Mouse (Mus musculus) embryonic stem cell, embryonic (primary cell): ENCODE results near the gene Gsap.

Experiments used
- CTCF ChIA-PET, 4 experiments: fragments of 300-600 bp in 2 of 4; fragments of 350-600 bp in 2 of 4; sonication (Branson Sonifier 250); formaldehyde crosslinking; loops; one replicate each; lab custom pipeline; 2022; ENCODE audit warnings: inconsistent platforms in 2 of 4; lab: Charles Lee
- POLR2A ChIA-PET, 4 experiments: fragments of 300-600 bp in 2 of 4; fragments of 350-600 bp in 2 of 4; sonication (Branson Sonifier 250); formaldehyde crosslinking; loops; one replicate each; lab custom pipeline; 2022; ENCODE audit warnings: antibody characterized with exemption in 4 of 4, inconsistent platforms in 1 of 4; lab: Charles Lee

Gene Gsap

DNA sequence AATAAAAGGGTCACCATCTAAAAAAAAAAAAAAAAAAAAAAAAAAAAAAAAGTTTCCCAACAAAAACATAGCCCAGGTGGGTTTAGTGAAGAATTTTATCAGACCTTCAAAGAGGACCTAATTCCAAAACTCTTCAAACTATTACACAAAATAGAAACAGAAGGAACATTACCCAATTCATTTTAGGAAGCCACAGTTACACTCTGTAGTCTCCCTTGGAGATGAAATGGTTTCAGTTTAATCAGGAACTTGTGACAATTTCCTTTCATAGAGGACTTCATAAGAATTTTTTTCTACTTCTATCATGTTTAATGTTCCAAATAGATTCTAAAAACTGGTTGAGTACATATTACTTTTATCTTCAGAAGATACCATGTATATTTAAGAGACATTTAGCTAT lies 165.6 kb downstream of the Gsap start:
- ChIA-PET POLR2A (no interaction called here), CTCF (interaction anchor here in 1 of 4 experiments (0.5 kb wide), 1 partner anchor 1292 kb away, joined by 3 read pairs; no protein-coding TSS in a partner anchor)

DNA sequence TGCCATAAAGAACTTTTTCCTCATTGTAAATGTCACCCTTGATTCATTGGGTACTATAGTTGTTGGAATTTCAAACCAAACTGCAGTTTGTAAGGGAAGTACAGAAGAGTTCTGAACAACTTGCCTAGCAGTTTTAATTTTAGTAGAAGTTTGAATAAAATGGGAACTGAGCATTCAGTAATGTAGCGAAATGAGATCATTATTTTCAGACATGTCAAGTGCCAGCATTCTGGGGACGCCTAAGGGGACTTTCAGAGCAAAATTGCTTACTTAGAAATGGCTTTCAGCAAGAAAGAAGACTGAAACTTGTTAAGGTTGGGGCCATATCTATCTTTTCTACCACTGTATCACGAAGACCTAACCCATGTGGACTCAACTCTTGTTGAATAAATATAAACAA lies 172.6 kb downstream of the Gsap start:
- POLR2A ChIA-PET, result no interaction called here
- CTCF ChIA-PET, result interaction anchor here in 1 of 4 experiments (0.7 kb wide), 1 partner anchor 106 kb away, joined by 7 read pairs; no protein-coding TSS in a partner anchor

DNA sequence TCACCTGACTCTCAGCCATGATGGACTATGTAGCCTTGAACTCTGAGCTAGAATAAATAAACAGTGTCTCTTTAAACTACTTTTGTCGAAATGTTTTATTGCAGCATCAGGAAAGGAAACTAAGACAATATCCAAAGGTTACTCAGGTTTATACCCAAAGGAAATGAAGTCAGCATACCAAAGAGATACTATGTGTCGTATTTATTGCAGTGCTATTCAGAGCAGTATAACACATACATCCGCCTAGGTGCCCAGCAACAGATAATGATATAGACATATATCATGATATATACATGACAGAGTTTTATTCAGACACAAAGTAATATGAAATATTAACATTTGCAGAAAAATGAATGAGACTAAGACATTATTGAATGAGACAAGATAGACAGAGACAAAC lies 177.3 kb downstream of the Gsap start:
- ChIA-PET CTCF (no interaction called here), POLR2A (interaction anchor here in 1 of 4 experiments (0.7 to 1.3 kb wide), 2 partner anchors 9 to 72 kb away, joined by 3 read pairs; partner anchors contain the start of gene Fgl2)
